Mouse (Mus musculus): ENCODE measurements around the gene Rnf214.

GRCm38 (mm10) chr9:45838434-45839138 is 68.1 kb downstream of the Rnf214 start, which contains the start of gene Bace1:
- TF ChIP-seq CTCF (IDR thresholded peaks at IDR 0.05; ENCODE audit: low read depth, low read length) (no peak), POLR2A (IDR thresholded peaks at IDR 0.05; ENCODE audit: borderline replicate concordance, low read depth, low read length) (no peak)

Data from bone marrow macrophage, adult 2 months (primary cell).